Mouse (Mus musculus) bone marrow macrophage, adult 2 months (primary cell): ENCODE measurements at regions not wholly inside any gene's neighbourhood (a gene's known extent, or its start where the extent isn't known, plus 50 kb on each side); places are given as distances from the start of the nearest gene placed in this dataset.

Source experiments
- H3K27ac ChIP-seq: 2 replicates; pipeline ENCODE4 v1.5.1; 2012; ENCODE audit warnings: low read depth, low read length; ENCODE audit not compliant: insufficient read depth
- H3K4me1 ChIP-seq: 2 replicates; pipeline ENCODE4 v1.6.1; 2012; ENCODE audit warnings: low read length; ENCODE audit not compliant: control insufficient read depth, insufficient read depth
- H3K4me3 ChIP-seq: 2 replicates; pipeline ENCODE4 v1.5.1; 2012; ENCODE audit warnings: mild to moderate bottlenecking, low read length, moderate library complexity; ENCODE audit not compliant: insufficient read depth
- CTCF ChIP-seq: IDR thresholded peaks from 2 replicates; pipeline ENCODE4 v1.5.1; 2012; ENCODE audit warnings: low read depth, mild to moderate bottlenecking, low read length, moderate library complexity
- POLR2A ChIP-seq: IDR thresholded peaks from 2 replicates; pipeline ENCODE4 v1.6.1; 2012; ENCODE audit warnings: mild to moderate bottlenecking, low read depth, low read length, borderline replicate concordance

GRCm38 (mm10) chr3:136421969-136422614 is 96.2 kb upstream of the Bank1 start:
- peaks cover 11% of the 10 kb centered on the region for H3K4me1 ChIP-seq
- TF ChIP-seq POLR2A (no peak), CTCF (no peak)
- H3K27ac ChIP-seq = no peak overlapping the region
- no peak overlapping the region for H3K4me3 ChIP-seq

DNA sequence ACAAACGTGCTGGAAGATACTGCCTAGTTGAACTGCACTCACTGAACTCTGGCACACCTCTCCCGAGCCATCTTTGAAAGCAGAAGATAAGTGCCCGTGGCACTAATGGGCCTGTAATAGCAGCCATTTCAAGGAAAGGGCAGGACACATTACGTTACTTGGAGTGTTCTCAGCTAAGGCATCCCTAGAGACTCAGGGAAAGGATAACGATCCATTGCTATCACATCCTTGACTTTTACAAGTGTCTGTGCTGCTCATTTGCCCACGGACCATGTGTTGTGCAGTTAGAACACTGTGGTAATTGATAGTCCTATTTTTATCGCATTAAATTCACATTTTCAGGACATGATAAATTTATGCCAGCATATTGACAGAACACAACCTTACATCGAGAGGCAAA is 79.7 kb upstream of the Bank1 start:
- H3K4me1 ChIP-seq = no peaks in the 10 kb centered on the region

DNA sequence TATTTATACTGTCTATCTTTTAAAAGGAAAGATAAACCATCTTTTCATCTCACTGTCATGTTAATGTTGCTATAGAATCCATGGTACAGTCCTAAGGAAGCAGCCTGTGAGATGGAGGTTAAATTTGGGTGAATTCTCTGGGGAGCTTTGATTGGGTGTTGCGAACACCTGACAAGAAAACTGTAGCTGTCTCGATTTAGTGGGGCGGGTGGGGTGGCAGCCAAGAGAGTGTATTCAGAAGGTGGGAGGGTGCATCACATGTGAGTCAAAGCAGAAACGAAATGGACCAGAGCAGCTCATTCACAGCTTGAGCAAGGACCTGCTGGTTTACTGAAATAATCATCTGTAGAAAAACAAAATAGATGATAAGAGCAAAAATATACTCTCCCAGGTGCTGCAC is 57.4 kb upstream of the Bank1 start:
- Histone ChIP-seq H3K4me1 (no peaks in the 10 kb centered on the region), H3K27ac (no peak overlapping the region), H3K4me3 (no peak overlapping the region)
- TF ChIP-seq CTCF (no peak), POLR2A (no peak)

More for the DNA sequence above, 79.7 kb upstream of the Bank1 start:
- no peak overlapping the region for H3K27ac ChIP-seq
- H3K4me3 ChIP-seq = no peak overlapping the region
- no peak for TF ChIP-seq CTCF
- no peak for TF ChIP-seq POLR2A

- Histone ChIP-seq H3K4me3 (no peak overlapping the region), H3K4me1 (peaks cover 4% of the 10 kb centered on the region; the same call in 1 of the 2 replicates), H3K27ac (no peak overlapping the region)
- TF ChIP-seq CTCF (no peak), POLR2A (no peak)
Measured at GRCm38 (mm10) chr3:136380644-136381043, 54.8 kb upstream of the Bank1 start.

DNA sequence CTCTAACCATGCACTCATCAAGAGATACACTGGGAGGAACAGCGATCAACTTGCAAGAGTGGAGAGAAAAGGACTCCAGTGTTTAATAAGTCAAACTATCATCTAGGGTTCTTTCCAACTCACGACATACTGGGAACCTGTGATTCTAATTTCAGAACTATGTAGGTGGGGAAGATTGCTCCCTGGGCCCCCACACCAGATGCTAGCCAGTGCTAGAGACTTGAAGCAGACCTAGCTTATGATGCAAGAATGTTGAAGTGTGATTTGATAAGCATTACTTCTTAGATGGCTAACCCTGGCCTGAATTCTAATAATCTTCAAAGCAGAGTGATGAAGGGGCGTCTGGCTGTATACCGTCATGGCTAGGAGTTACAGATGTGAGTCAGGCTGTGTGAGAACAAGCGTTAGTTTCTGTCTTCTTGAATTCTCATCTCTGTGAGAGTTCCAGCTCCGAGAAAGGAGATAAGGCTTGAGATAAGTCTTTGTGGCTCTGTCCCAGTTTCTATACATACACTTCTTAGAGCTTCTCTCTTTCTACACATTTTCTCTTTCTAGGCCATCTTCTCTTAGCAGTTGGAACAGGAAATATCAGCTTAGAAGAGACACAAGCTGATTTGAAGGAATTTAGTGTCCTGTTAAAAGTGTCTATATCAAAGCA is 54.0 kb upstream of the Bank1 start:
- Histone ChIP-seq H3K4me1 (peaks cover 4% of the 10 kb centered on the region; the same call in 1 of the 2 replicates), H3K27ac (no peak overlapping the region), H3K4me3 (no peak overlapping the region)
- TF ChIP-seq POLR2A (no peak), CTCF (no peak)

DNA sequence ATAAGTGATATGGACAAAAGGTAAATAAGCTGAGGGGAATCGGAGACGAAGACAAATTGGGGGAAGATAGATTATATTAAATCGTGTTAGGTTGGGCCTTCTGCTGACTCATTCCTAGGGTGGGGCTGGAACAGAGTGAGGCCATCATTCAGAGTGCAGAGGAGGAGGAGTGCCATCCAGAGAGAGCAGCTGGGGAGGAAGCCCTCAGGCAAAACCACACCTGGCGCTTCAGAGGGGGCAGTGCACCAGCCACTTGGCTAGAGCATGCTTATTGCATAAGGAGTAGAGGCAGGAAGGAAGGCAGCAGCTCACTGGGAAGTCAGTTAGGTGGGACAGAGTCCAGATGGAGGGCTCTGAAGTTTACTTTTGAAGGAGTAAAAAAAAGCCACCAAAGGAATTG is 51.0 kb upstream of the Bank1 start:
- Histone ChIP-seq H3K27ac (no peak overlapping the region), H3K4me3 (no peak overlapping the region), H3K4me1 (peaks cover 4% of the 10 kb centered on the region; the same call in 1 of the 2 replicates)
- no peak for TF ChIP-seq CTCF
- TF ChIP-seq POLR2A = no peak
